Mouse (Mus musculus) liver, adult 2 months (tissue): ENCODE measurements around the gene Eea1. TPM values are rescaled to one million over a fixed set of nuclear protein-coding genes. Genes with fewer than 3 reads are reported as not detected.
"Not testable (repeated sequence)": the region's sequence is repeated elsewhere in the genome, so short reads cannot be mapped to it uniquely, and the experiment has no call there.

Experiments used
- DNase-seq: peaks from one replicate; pipeline ENCODE4 v3.0.0-alpha.2; 2011; ENCODE audit warnings: low read depth, low spot score; ENCODE audit errors: extremely low read depth
- H3K27ac ChIP-seq: fragments of 200-500 bp; replicated peaks from 2 replicates; pipeline ENCODE4 v1.5.1; 2012; ENCODE audit warnings: low read depth, mild to moderate bottlenecking, control low read depth, inconsistent platforms, low read length; ENCODE audit not compliant: insufficient read depth
- H3K27me3 ChIP-seq: fragments of 200-500 bp; 2 replicates; pipeline ENCODE4 v1.6.1; 2012; ENCODE audit warnings: mild to moderate bottlenecking, moderate library complexity, low read length, inconsistent platforms; ENCODE audit not compliant: control insufficient read depth, insufficient read depth
- H3K36me3 ChIP-seq: fragments of 200-500 bp; 2 replicates; pipeline ENCODE4 v1.6.1; 2012; ENCODE audit warnings: low read length, inconsistent platforms; ENCODE audit not compliant: control insufficient read depth, insufficient read depth
- H3K4me1 ChIP-seq: fragments of 200-500 bp; 2 replicates; pipeline ENCODE4 v1.6.1; 2011; ENCODE audit warnings: low read length; ENCODE audit not compliant: control insufficient read depth, insufficient read depth
- H3K4me3 ChIP-seq: fragments of 200-500 bp; 2 replicates; pipeline ENCODE4 v1.5.1; 2011; ENCODE audit warnings: low read depth, mild to moderate bottlenecking, control low read depth, low read length, moderate library complexity; ENCODE audit not compliant: insufficient read depth
- H3K79me2 ChIP-seq: fragments of 200-500 bp; 2 replicates; pipeline ENCODE4 v1.6.1; 2012; ENCODE audit warnings: inconsistent platforms, mild to moderate bottlenecking, low read length, moderate library complexity; ENCODE audit not compliant: control insufficient read depth, insufficient read depth
- H3K9ac ChIP-seq: fragments of 200-500 bp; 2 replicates; pipeline ENCODE4 v1.6.1; 2012; ENCODE audit warnings: low read depth, mild to moderate bottlenecking, control low read depth, inconsistent platforms, low read length
- CTCF ChIP-seq: fragments of 200-500 bp; IDR thresholded peaks from 2 replicates; pipeline ENCODE4 v1.5.1; 2011; ENCODE audit warnings: low read depth, low read length, control low read depth
- POLR2A ChIP-seq: fragments of 200-500 bp; IDR thresholded peaks from 2 replicates; pipeline ENCODE4 v1.6.1; 2011; ENCODE audit warnings: low read length, control low read depth; ENCODE audit not compliant: insufficient read depth; ENCODE audit errors: extremely low read depth
- WGBS: fragments of 180-500 bp; shearing (Covaris S2); methylation state at CpG from one replicate; pipeline ENCODE4 v1.1.7; 2018; 5-methylcytosine and 5-hydroxymethylcytosine counted together
- polyA plus RNA-seq: library from polyadenylated mRNA; depleted of rRNA; stranded (reverse); fragments of >200 nt; gene quantifications from 2 replicates; pipeline ENCODE4 v1.2.3, GENCODE M21; 2012
- total RNA-seq: library from RNA; depleted of rRNA; stranded (reverse); fragments of >200 nt; gene quantifications from 2 replicates; pipeline ENCODE4 v1.2.3, GENCODE M21; 2014

Gene Eea1
- total and polyA plus RNA-seq, 2 experiments, result 3.1 to 19.6 TPM

DNA sequence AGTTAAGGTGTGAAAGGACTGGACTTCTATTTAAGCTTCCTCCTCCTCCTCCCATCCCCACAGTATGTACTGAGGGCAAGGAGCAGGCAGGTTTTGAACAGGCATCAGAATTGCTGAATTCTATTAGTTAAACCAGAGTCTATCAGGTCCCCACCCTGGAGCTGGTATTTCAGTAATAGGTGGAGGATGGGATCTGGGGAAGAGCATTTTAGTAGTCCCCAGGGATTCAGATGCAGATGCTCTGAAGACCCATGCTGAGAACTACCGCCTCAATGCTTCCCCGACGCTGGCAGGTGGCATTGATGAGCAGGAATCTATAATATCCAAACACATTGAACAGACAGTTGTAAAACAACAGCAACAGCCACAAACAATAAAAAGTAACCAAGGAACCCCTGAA, 136.0 kb downstream of the Eea1 start:
- Histone ChIP-seq H3K27ac (no peak overlapping the region), H3K4me3 (no peak overlapping the region), H3K36me3 (no peaks in the 10 kb centered on the region), H3K27me3 (no peaks in the 10 kb centered on the region), H3K9ac (no peak overlapping the region), H3K4me1 (no peaks in the 10 kb centered on the region; the same call in 1 of the 2 replicates), H3K79me2 (no peaks in the 10 kb centered on the region)
- TF ChIP-seq CTCF (no peak), POLR2A (no peak)
- DNase-seq, result no peak
- 83% methylated on average over 3 of the region's 3 CpGs for WGBS

DNA sequence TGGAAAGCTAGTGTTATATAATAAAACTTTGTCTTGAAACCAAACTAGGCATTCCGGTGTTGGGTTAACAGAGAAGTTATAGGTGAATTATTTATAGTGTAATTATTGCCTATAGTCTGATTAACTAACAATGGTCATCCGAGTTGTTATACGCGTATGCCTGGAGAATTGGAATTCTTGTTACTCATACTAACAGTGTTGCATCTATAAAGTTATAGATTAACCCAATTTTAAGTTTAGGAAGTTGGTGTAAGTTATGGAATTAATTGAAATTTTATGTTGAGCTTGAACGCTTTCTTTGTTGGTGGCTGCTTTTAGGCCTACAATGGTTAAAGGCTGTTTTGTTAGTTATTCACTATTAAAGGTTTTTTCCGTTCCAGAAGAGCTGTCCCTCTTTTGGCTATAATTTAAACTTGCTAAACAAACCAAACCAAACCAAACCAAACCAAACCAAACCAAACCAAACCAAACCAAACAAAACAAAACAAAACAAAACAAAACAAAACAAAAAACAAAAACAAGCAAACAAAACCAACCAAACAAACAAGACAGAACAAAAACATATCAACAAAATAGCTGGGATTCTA, 137.1 kb downstream of the Eea1 start:
- not testable (repeated sequence) for H3K9ac ChIP-seq, DNase-seq, H3K36me3 ChIP-seq, H3K27ac ChIP-seq, H3K27me3 ChIP-seq, H3K4me3 ChIP-seq, H3K79me2 ChIP-seq, H3K4me1 ChIP-seq
- WGBS, result 76% methylated on average over 6 of the region's 6 CpGs

DNA sequence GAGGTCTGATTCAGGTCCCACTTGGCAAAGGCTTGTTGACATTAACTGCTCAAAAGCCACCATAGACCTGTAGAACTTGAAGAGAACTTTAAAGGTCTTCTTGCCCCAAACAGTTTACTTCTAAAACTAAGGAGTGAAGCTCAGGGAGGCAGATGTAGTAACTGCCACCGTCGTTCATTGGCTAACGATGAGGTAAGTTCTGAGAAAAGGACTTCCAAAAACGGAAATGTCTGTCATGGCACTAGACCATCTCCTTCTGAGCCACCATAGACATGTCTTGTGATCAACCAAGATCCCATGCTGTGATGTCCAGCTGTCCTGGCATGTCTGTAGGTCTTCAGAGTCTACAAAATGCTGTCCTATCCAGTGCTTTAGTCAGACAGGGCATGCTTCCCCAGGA, 139.4 kb downstream of the Eea1 start:
- Histone ChIP-seq H3K79me2 (no peaks in the 10 kb centered on the region), H3K27me3 (no peaks in the 10 kb centered on the region), H3K4me1 (no peaks in the 10 kb centered on the region; the same call in 1 of the 2 replicates), H3K4me3 (no peak overlapping the region), H3K36me3 (no peaks in the 10 kb centered on the region), H3K9ac (no peak overlapping the region), H3K27ac (no peak overlapping the region)
- TF ChIP-seq POLR2A (no peak), CTCF (no peak)
- 96% methylated on average over 4 of the region's 4 CpGs for WGBS
- no peak for DNase-seq

DNA sequence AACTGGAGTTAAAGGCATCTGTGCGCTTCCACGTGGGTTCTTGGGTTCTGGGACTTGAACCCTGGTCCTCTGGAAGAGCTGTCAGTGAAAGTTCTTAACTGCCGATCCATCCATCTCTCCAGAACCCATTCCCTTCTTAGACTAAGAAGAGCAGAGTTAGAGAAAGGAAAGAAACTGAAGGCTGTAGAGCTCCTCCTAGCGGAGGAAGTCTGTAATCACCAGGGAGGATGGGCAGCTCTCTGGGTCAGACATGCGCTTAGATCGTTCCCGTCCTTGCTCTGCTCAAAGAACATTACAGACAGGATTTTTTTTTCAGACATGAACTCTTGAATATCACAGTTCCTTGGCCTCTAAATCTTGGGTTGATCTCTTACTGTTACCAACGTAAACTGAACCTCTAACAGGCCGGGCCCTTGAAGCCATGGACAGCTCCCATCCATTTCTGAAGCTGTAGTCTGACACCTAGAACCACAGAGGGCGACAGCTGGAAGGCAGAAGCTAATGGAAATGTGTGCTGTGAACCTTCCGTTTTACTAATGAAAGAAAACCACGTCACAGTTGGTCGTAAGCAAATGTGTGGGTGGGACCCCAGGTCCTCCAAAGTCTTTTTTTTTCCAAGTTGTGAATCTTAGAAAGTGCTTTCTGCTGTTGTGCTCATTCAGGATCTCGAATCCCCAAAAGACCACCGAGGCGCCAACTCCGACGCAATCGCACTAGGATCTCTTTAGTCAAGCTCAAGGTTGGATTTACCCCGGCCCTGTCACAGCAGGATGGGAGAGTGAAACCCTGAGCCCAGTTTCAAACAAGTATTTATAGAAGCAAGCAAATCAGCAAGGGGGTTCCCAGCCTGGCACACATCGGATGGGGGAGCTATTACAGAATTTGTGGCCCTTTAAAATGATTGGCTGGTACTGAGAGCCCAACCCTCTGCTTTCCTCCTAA, 140.3 kb downstream of the Eea1 start:
- Histone ChIP-seq H3K4me1 (no peaks in the 10 kb centered on the region; the same call in 1 of the 2 replicates), H3K4me3 (no peak overlapping the region), H3K9ac (no peak overlapping the region), H3K27me3 (no peaks in the 10 kb centered on the region), H3K27ac (no peak overlapping the region), H3K79me2 (no peaks in the 10 kb centered on the region), H3K36me3 (no peaks in the 10 kb centered on the region)
- DNase-seq, result peak; percentile 30
- TF ChIP-seq POLR2A (no peak), CTCF (peak; percentile 71)
- WGBS, result 53% methylated on average over 21 of the region's 21 CpGs

DNA sequence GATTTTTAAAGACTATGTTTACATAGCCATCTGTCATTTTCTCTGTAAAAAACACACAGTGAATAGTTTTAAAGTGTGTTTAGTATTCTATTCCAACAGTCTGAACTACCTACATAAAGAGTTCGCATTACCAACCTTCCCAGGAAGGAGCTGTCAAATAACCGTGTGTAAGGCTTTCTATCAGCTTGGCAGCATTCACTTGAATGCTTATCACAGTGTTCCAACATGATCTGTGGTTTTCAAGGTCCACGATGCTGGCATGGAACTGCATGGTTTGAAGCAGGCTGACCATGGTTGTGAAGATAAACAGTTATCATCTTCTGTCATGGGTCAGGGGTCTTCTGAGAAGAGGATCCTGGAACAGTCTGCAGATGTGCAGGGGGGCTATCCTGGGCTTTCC, 141.8 kb downstream of the Eea1 start:
- H3K27me3 ChIP-seq, result no peaks in the 10 kb centered on the region
- no peak overlapping the region for H3K27ac ChIP-seq
- DNase-seq, result no peak

DNA sequence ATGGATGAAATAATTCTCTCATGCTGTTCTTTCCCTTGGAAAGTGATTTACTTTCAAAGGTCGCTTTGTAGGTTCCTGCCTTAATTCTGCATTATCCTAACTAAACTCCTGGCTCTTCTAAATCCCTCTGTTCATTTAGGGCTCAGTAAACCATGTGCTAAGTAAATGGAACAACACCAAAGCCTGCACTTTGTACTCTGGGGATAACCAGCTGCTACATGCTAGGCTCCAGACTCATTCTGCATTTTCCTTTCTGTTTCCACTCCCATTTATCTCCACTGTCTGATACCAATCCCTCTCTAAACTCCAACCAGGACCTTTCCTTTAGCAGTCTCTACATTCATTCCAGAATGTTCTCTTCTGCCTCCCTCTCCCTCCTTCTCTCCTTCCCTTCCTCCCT, 149.3 kb downstream of the Eea1 start:
- peak; percentile 9 for DNase-seq
- WGBS, result 88% methylated on average over 1 of the region's 1 CpGs
- TF ChIP-seq CTCF (no peak), POLR2A (no peak)
- Histone ChIP-seq H3K27me3 (no peaks in the 10 kb centered on the region), H3K4me1 (no peaks in the 10 kb centered on the region), H3K9ac (no peak overlapping the region), H3K36me3 (no peaks in the 10 kb centered on the region), H3K4me3 (no peak overlapping the region), H3K27ac (no peak overlapping the region), H3K79me2 (no peaks in the 10 kb centered on the region)

More for the DNA sequence above, 141.8 kb downstream of the Eea1 start:
- H3K4me1 ChIP-seq, result no peaks in the 10 kb centered on the region
- H3K79me2 ChIP-seq, result no peaks in the 10 kb centered on the region
- H3K9ac ChIP-seq, result no peak overlapping the region
- no peaks in the 10 kb centered on the region for H3K36me3 ChIP-seq
- TF ChIP-seq POLR2A (no peak), CTCF (no peak)
- H3K4me3 ChIP-seq, result no peak overlapping the region
- WGBS, result 59% methylated on average over 3 of the region's 3 CpGs
